Mouse (Mus musculus) C2C12 (cell line): ENCODE data around the gene Ptgr1. TPM values are rescaled to one million over a fixed set of nuclear protein-coding genes. Genes with fewer than 3 reads are reported as not detected.

ENCODE experiments used
- H3K27me3 ChIP-seq: one replicate; pipeline ENCODE4 v1.6.1; 2011; ENCODE audit not compliant: control insufficient read depth, insufficient read depth, insufficient read length
- H3K36me3 ChIP-seq: one replicate; pipeline ENCODE4 v1.6.1; 2011; ENCODE audit not compliant: control insufficient read depth, insufficient read depth
- H3K4me3 ChIP-seq: one replicate; pipeline ENCODE4 v1.5.1; 2011; ENCODE audit warnings: mild to moderate bottlenecking, control low read depth; ENCODE audit not compliant: poor library complexity, insufficient read depth, severe bottlenecking
- H3K79me2 ChIP-seq: one replicate; pipeline ENCODE4 v1.6.1; 2011; ENCODE audit not compliant: control insufficient read depth, insufficient read depth
- H3K79me3 ChIP-seq: one replicate; pipeline ENCODE4 v1.6.1; 2011; ENCODE audit warnings: low read depth, control low read depth
- H3ac ChIP-seq: one replicate; pipeline ENCODE3; 2011; ENCODE audit warnings: low read depth; ENCODE audit not compliant: control insufficient read depth, insufficient read length
- CEBPB ChIP-seq: IDR thresholded peaks from one replicate; pipeline ENCODE4 v1.6.1; 2011; ENCODE audit warnings: low read depth, mild to moderate bottlenecking, control low read depth, moderate library complexity
- CTCF ChIP-seq: IDR thresholded peaks from one replicate; pipeline ENCODE4 v1.5.1; 2011; ENCODE audit not compliant: control insufficient read depth, insufficient read depth, insufficient read length
- FOSL1 ChIP-seq: IDR thresholded peaks from one replicate; pipeline ENCODE4 v1.8.0; 2011; ENCODE audit warnings: mild to moderate bottlenecking, low read length; ENCODE audit not compliant: poor library complexity, insufficient read depth, severe bottlenecking
- MAX ChIP-seq: IDR thresholded peaks from one replicate; pipeline ENCODE4 v1.6.1; 2011; ENCODE audit warnings: mild to moderate bottlenecking, control low read depth
- MYOD1 ChIP-seq: IDR thresholded peaks from one replicate; pipeline ENCODE4 v1.6.1; 2011; ENCODE audit warnings: low read depth; ENCODE audit not compliant: control insufficient read depth, insufficient read length
- MYOG ChIP-seq: IDR thresholded peaks from one replicate; pipeline ENCODE4 v1.6.1; 2011; ENCODE audit not compliant: control insufficient read depth, insufficient read length; ENCODE audit errors: extremely low read depth
- USF1 ChIP-seq: IDR thresholded peaks from one replicate; pipeline ENCODE4 v1.6.1; 2011; ENCODE audit warnings: low read depth, mild to moderate bottlenecking, control low read depth, moderate library complexity
- polyA plus RNA-seq: library from polyadenylated mRNA; unstranded; fragments of >200 nt; fragmentation: generic; extraction: Trizol; gene quantifications from one replicate; pipeline ENCODE4 v1.2.1, GENCODE M21; 2012; ENCODE audit warnings: missing spikeins

The Ptgr1 gene
- polyA plus RNA-seq, 1 experiment, result 39.6 TPM

DNA sequence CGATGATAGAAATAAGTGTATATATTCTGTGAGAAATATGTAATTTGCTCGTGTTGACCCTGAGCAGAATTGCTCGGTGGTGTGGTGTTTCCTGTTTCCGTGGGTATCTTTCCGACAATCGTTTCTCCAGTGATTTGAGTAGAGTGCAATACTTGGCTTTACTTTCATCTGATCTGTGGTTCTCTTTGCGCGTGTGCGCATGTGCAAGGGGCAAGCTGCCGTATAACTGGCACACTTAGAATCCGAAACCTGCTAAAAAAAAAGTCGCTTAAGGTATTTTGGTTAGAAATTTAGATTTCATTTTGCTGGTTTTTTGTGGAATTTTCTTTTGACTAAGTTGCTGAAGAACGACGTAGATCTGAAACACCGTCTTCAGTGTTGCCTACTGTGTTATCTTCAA is 25.2 kb downstream of the Ptgr1 start:
- Histone ChIP-seq H3ac (no peak overlapping the region), H3K4me3 (no peak overlapping the region), H3K79me2 (no peaks in the 10 kb centered on the region), H3K79me3 (no peaks in the 10 kb centered on the region), H3K27me3 (no peaks in the 10 kb centered on the region), H3K36me3 (no peaks in the 10 kb centered on the region)
- no peak for TF ChIP-seq FOSL1
- no peak for TF ChIP-seq CEBPB
- TF ChIP-seq MYOG, result no peak
- no peak for TF ChIP-seq MYOD1
- no peak for TF ChIP-seq MAX
- no peak for TF ChIP-seq USF1
- no peak for TF ChIP-seq CTCF

DNA sequence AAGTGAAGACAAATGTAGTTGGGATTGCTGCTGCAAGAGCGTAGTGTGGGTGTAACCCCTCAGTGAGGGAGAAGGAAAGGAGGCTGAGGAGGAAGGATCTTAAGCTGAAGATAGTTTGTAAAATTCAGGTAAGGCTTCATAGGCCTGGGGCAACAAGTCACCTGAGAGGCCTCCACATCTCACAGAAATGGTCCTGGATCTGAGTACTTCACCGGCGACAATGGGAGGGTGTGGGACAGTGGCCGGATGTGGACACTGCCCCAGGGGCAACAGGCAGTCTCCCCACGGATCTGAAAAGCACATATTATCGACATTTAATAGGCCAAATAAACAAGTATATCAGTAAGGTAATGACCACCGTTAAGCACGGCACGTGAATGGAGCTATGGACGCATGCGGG is 34.3 kb downstream of the Ptgr1 start:
- Histone ChIP-seq H3K79me3 (no peaks in the 10 kb centered on the region), H3ac (no peak overlapping the region), H3K36me3 (no peaks in the 10 kb centered on the region), H3K27me3 (no peaks in the 10 kb centered on the region), H3K79me2 (no peaks in the 10 kb centered on the region), H3K4me3 (no peak overlapping the region)
- TF ChIP-seq FOSL1, result no peak
- TF ChIP-seq USF1, result no peak
- no peak for TF ChIP-seq CEBPB
- TF ChIP-seq MYOD1, result no peak
- TF ChIP-seq MYOG, result no peak
- TF ChIP-seq CTCF, result no peak
- no peak for TF ChIP-seq MAX

DNA sequence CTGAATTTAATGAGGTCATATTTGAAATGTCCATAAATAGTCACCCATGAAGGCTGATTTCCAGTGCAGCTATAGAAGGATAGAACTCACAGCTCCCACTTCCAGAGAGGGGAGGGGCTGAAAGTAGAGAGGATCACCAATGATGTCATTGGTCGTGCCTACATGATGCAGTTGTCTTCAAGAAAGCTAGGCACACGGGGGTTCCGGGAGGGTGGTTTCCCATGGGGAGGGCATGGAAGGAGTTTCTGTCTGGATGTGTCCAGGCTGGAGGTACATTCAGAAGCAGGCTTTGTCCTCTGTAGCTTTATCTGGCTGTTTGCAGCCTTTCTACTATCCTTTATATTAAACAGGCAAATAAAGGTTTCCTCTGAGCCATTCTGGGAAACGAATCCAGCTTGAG is 38.5 kb downstream of the Ptgr1 start:
- peaks cover 18% of the 10 kb centered on the region for H3K27me3 ChIP-seq
- no peaks in the 10 kb centered on the region for H3K79me3 ChIP-seq
- H3K36me3 ChIP-seq, result no peaks in the 10 kb centered on the region
- no peak overlapping the region for H3K4me3 ChIP-seq
- no peak overlapping the region for H3ac ChIP-seq
- H3K79me2 ChIP-seq, result no peaks in the 10 kb centered on the region
- no peak for TF ChIP-seq MYOD1
- no peak for TF ChIP-seq CTCF

DNA sequence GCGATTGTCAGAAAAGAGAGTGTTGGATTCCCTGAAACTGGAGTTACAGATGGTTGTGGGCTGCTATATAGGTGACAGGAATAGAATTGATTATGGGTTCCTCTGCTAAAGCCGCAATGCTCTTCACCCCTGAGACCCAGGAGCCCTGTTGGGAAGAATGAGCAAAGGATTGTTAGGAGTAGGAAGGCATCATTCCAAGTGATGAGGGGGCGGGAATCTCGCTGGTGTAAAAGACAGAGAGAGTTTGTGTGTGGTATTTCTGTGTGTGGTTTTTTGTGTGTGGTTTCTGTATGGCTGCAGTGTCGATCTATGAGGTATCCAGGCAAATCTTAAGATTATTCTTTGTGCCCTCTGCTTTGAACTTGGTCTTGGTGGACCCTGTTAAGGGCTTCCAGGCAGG is 42.2 kb downstream of the Ptgr1 start:
- TF ChIP-seq MYOD1 (no peak), MYOG (no peak), CEBPB (no peak), CTCF (no peak), MAX (no peak), USF1 (no peak), FOSL1 (no peak)
- Histone ChIP-seq H3K4me3 (no peak overlapping the region), H3ac (no peak overlapping the region), H3K27me3 (peaks cover 26% of the 10 kb centered on the region), H3K79me2 (no peaks in the 10 kb centered on the region), H3K36me3 (no peaks in the 10 kb centered on the region), H3K79me3 (no peaks in the 10 kb centered on the region)

DNA sequence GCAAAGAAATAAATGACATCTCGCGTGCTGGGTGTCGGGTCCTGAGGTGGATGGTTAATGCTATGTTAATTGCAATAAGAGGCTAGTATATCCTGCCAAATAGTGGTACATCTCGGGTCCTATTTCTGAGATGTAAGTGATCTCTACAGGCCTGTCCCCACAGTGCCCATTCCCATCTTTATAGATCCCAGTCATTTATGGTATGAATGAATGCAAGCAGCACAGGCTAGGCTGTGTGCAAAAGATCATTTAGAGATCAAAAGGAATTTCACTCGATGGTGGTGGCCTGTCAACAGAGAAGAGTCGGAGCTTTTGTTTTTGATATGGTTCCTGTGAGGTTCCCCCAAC is 42.7 kb downstream of the Ptgr1 start:
- no peak for TF ChIP-seq FOSL1
- TF ChIP-seq USF1, result no peak
- TF ChIP-seq CTCF, result no peak
- TF ChIP-seq MYOG, result no peak
- no peak for TF ChIP-seq MYOD1
- TF ChIP-seq CEBPB, result no peak
- TF ChIP-seq MAX, result no peak

DNA sequence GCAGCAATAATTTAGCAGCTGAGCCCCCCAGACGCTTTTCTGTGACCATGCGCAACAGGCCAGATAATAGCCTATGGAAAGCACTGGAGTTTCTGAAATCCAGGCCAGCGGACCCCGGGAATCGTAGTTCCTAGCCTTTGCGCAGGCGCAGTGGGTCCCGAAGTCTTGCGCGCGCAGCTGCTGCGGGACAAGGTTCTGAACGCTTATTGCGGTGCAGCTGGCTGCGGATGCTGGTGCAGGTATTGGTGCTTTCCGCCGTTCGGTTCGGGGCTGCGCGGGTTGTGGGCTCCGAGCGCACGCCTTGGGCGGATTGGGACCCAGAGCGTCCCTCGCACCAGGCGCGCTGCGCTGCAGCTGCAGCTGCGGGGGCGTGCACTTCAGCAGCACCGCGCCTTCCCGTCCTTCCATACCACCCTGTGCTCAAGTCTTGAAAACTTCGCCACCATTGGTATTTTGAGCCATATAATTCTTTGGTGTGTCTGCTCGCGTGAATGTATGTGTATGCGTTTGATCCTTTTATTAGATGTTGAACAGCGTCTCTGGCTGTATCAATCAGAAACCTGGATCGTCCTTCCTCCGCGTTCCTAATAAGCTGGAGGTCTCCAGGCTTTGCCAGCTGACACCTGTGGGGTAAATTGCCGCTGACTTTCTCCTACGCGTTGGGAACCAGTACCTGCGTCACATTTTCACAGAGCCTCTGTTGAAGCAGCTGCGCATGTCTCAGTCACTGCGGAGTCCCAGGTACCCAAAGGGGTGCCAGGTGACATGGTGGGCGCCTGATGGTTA is 43.3 kb downstream of the Ptgr1 start, which contains the start of gene Zkscan16:
Gene Zkscan16 (plus strand): TSS at position 209 of the 786 bp plus-strand sequence.
- Histone ChIP-seq H3ac (peak within 1 kb of the TSS; percentile 59), H3K79me3 (no peaks in the 10 kb centered on the region), H3K4me3 (no peak within 1 kb of the TSS), H3K27me3 (peaks cover 26% of the 10 kb centered on the region), H3K79me2 (no peaks in the 10 kb centered on the region), H3K36me3 (no peaks in the 10 kb centered on the region)
- TF ChIP-seq CEBPB (no peak), USF1 (no peak), CTCF (no peak), MYOD1 (no peak)

More for the DNA sequence above, 42.7 kb downstream of the Ptgr1 start:
- no peaks in the 10 kb centered on the region for H3K36me3 ChIP-seq
- no peaks in the 10 kb centered on the region for H3K79me3 ChIP-seq
- no peak overlapping the region for H3ac ChIP-seq
- H3K27me3 ChIP-seq, result peaks cover 26% of the 10 kb centered on the region
- no peaks in the 10 kb centered on the region for H3K79me2 ChIP-seq
- H3K4me3 ChIP-seq, result no peak overlapping the region
